Mouse (Mus musculus) testis, adult 2 months (tissue): ENCODE results near the gene Mfsd2a.

Experiments used
- CTCF ChIP-seq: fragments of 200-500 bp; IDR thresholded peaks from 2 replicates; pipeline ENCODE4 v1.5.1; 2012; ENCODE audit warnings: low read depth, mild to moderate bottlenecking, inconsistent platforms, low read length, moderate library complexity; ENCODE audit not compliant: control insufficient read depth, insufficient read depth, insufficient replicate concordance
- POLR2A ChIP-seq: fragments of 200-500 bp; IDR thresholded peaks from 2 replicates; pipeline ENCODE4 v1.6.1; 2012; ENCODE audit warnings: low read depth, mild to moderate bottlenecking, inconsistent platforms, low read length, moderate library complexity; ENCODE audit not compliant: control insufficient read depth

- no peak for TF ChIP-seq CTCF
- no peak for TF ChIP-seq POLR2A
Observed at GRCm38 (mm10) chr4:122996618-122997381, 35.8 kb upstream of the Mfsd2a start.
